17 mouse cellular contexts compared by ENCODE assay signal in the genomic region with DNA sequence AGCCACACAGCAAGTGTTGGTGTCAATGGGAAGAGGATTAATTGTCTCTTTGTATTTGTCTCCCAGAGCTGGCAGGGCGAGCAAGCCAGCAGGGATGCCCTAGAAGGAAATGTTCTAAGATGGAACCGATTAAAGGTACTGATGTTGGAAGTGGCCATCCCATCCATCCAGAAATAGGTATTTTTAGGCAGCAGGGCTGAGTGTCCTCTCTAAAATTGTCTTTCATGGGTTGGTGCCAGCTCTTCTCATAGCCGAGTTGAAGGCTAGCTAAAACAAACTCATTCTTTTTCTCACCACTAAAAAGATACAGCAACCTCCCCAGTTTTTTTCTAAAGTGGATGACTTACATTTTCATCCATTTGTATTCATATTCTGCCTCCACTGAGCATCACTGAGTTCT.
"Had no signal": no experiment of that assay in that cellular context is flagged by ENCODE, and none has a peak within 500 bp of the region (broad histone marks: within the 10 kb centered on the region; RNA-seq: fewer than 3 reads in every experiment).

No protein-coding gene starts in this region.

- H3K4me2 ChIP-seq: intestine, embryonic 15.5 days; liver, embryonic 12.5 days; lung, embryonic 14.5 days; midbrain, embryonic 15.5 days; neural tube, embryonic 13.5 days had no signal

- H3K27ac ChIP-seq: intestine, embryonic 15.5 days; layer of hippocampus, adult 2 months; liver, embryonic 12.5 days; midbrain, embryonic 10.5 days; midbrain, embryonic 15.5 days; neural tube, embryonic 13.5 days; stomach, postnatal 0 days had no signal

- H3K4me1 ChIP-seq: intestine, embryonic 15.5 days; liver, embryonic 12.5 days had no signal

- DNase-seq: kidney, adult 18-20 months; kidney, postnatal 10 days; kidney, postnatal 4 days; lung, embryonic 14.5 days; lung, postnatal 10 days; lung, postnatal 4 days; retina, postnatal 1 day; right cerebral cortex, postnatal 14 days; thymus, adult 18-20 months; thymus, postnatal 25 days had no signal

- H3K9me3 ChIP-seq: intestine, embryonic 15.5 days; liver, embryonic 12.5 days; midbrain, embryonic 10.5 days; midbrain, embryonic 15.5 days; neural tube, embryonic 13.5 days had no signal

- H3K27me3 ChIP-seq: intestine, embryonic 15.5 days; liver, embryonic 12.5 days; midbrain, embryonic 15.5 days; neural tube, embryonic 13.5 days had no signal

- H3K9ac ChIP-seq: intestine, embryonic 15.5 days; liver, embryonic 12.5 days; lung, embryonic 14.5 days; midbrain, embryonic 15.5 days; neural tube, embryonic 13.5 days had no signal

- H3K36me3 ChIP-seq: intestine, embryonic 15.5 days; liver, embryonic 12.5 days; midbrain, embryonic 10.5 days; midbrain, embryonic 15.5 days; neural tube, embryonic 13.5 days had no signal

- ATAC-seq: intestine, embryonic 15.5 days; liver, embryonic 12.5 days; midbrain, embryonic 15.5 days had no signal

- H3K4me3 ChIP-seq: intestine, embryonic 15.5 days; layer of hippocampus, adult 2 months; liver, embryonic 12.5 days; midbrain, embryonic 10.5 days; midbrain, embryonic 15.5 days; neural tube, embryonic 13.5 days had no signal
